Mouse (Mus musculus) bone marrow, adult 2 months (tissue): Measurements from ENCODE around the gene Igsf9.

ENCODE experiments used
- CTCF ChIP-seq: fragments of 200-500 bp; IDR thresholded peaks from 2 replicates; pipeline ENCODE4 v1.5.1; 2011; ENCODE audit warnings: low read length, control low read depth; ENCODE audit not compliant: control insufficient read depth, insufficient read depth
- POLR2A ChIP-seq: fragments of 200-500 bp; IDR thresholded peaks from 2 replicates; pipeline ENCODE4 v1.6.1; 2011; ENCODE audit warnings: low read depth, mild to moderate bottlenecking, control low read depth, low read length, borderline replicate concordance; ENCODE audit not compliant: control insufficient read depth

DNA sequence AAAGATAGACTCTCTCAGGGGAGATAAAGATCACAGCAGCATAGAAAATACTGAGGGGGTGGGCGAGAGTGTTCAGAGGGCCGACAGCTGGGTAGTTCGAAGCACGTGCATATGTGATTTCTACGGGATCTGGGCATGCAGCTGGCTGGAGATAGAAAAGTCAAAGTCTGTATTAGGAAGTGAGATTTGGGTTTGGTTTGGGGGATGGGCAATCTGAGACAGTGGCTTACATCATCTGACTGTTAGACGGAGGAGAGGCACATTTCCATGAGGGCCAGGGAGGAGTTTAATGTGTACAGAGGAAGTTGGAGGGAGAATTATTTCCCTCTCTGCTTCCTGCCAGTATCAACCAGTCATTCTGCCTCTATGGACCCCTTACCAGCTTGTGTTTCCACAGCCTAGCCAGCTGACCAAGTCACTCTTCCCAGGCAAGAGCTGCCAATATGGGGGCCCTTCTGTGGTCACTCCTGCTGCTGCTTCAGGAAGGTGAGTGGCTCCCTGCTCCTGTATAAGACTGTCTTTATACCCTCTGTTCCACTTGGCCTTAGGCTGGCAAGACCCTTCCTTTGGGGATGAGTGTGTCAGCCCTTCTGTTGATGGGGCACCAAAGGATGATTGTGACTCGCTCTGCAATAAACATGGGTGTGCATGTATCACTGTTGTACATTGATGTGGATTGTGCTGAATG lies 6.4 kb upstream of the Igsf9 start, which contains the start of gene Slamf9:
- TF ChIP-seq POLR2A (no peak), CTCF (no peak)
